ENCODE assay signal across 24 mouse cellular contexts in genomic region chr4:95110828-95111227, GRCm38 (mm10).
"Had no signal": no experiment of that assay in that cellular context is flagged by ENCODE, and none has a peak within 500 bp of the region (broad histone marks: within the 10 kb centered on the region; RNA-seq: fewer than 3 reads in every experiment).

No protein-coding gene starts in this region.

- H3K9me3 ChIP-seq: heart, embryonic 10.5 days; hindbrain, embryonic 13.5 days; hindbrain, embryonic 15.5 days; intestine, embryonic 15.5 days; kidney, embryonic 15.5 days; limb, embryonic 13.5 days; limb, embryonic 15.5 days; liver, embryonic 12.5 days had no signal

- H3K4me3 ChIP-seq: heart, embryonic 10.5 days; heart, embryonic 12.5 days; hindbrain, embryonic 13.5 days; hindbrain, embryonic 15.5 days; intestine, embryonic 15.5 days; kidney, embryonic 15.5 days; limb, embryonic 13.5 days; limb, embryonic 15.5 days; liver, embryonic 12.5 days had no signal

- H3K36me3 ChIP-seq: heart, embryonic 10.5 days; heart, embryonic 12.5 days; hindbrain, embryonic 13.5 days; hindbrain, embryonic 15.5 days; intestine, embryonic 15.5 days; kidney, embryonic 15.5 days; limb, embryonic 13.5 days; limb, embryonic 15.5 days; liver, embryonic 12.5 days had no signal

- H3K27me3 ChIP-seq: heart, embryonic 12.5 days; hindbrain, embryonic 13.5 days; hindbrain, embryonic 15.5 days; intestine, embryonic 15.5 days; kidney, embryonic 15.5 days; limb, embryonic 13.5 days; limb, embryonic 15.5 days had no signal

- ATAC-seq: forebrain, postnatal 0 days; hindbrain, postnatal 0 days; intestine, embryonic 15.5 days; liver, embryonic 12.5 days had no signal

- DNase-seq: forebrain, postnatal 0 days; gastrocnemius, postnatal 14 days; gastrocnemius, postnatal 36 days; heart, adult 18-20 months; heart, postnatal 10 days; kidney, adult 11 months; kidney, adult 2 months; kidney, adult 9 months; kidney, postnatal 25 days; layer of hippocampus, adult 9-11 months; layer of hippocampus, postnatal 36 days; left cerebral cortex, postnatal 4 days had no signal

- H3K27ac ChIP-seq: heart, embryonic 10.5 days; hindbrain, embryonic 13.5 days; hindbrain, embryonic 15.5 days; hindbrain, postnatal 0 days; intestine, embryonic 15.5 days; kidney, embryonic 15.5 days; kidney, postnatal 0 days; limb, embryonic 13.5 days; limb, embryonic 15.5 days; liver, embryonic 12.5 days; liver, embryonic 14.5 days had no signal

- H3K9ac ChIP-seq: forebrain, postnatal 0 days; heart, embryonic 12.5 days; hindbrain, embryonic 13.5 days; hindbrain, embryonic 15.5 days; intestine, embryonic 15.5 days; kidney, embryonic 15.5 days; limb, embryonic 13.5 days; limb, embryonic 15.5 days; liver, embryonic 12.5 days; liver, embryonic 14.5 days had no signal

- H3K4me2 ChIP-seq: heart, embryonic 12.5 days; hindbrain, embryonic 13.5 days; hindbrain, embryonic 15.5 days; intestine, embryonic 15.5 days; kidney, embryonic 15.5 days; limb, embryonic 13.5 days; limb, embryonic 15.5 days; liver, embryonic 12.5 days had no signal
